Mouse (Mus musculus) stomach, postnatal 0 days (tissue): ENCODE data around the gene Cnot6l. TPM values are rescaled to one million over a fixed set of nuclear protein-coding genes. Genes with fewer than 3 reads are reported as not detected.

Experiments used
- ATAC-seq: fragments of 200-750 bp; cut with Nextera tagmentation; 2 replicates; pipeline ENCODE4 v1.8.0; 2017; ENCODE audit not compliant: low FRiP score, low TSS enrichment
- DNase-seq: peaks from one replicate; pipeline ENCODE4 v3.0.0-alpha.2; 2016; ENCODE audit warnings: low spot score
- H3K27ac ChIP-seq: fragments of 300-500 bp; sonication (generic); replicated peaks from 2 replicates; pipeline ENCODE4 v1.5.1; 2014; ENCODE audit warnings: mild to moderate bottlenecking, control low read depth
- H3K27me3 ChIP-seq: fragments of 300-500 bp; sonication (generic); 2 replicates; pipeline ENCODE4 v1.6.1; 2014; ENCODE audit warnings: low read length; ENCODE audit not compliant: control insufficient read depth, insufficient read depth
- H3K36me3 ChIP-seq: fragments of 300-500 bp; sonication (generic); 2 replicates; pipeline ENCODE4 v1.6.1; 2014; ENCODE audit warnings: low read length, mixed read lengths; ENCODE audit not compliant: control insufficient read depth, insufficient read depth
- H3K4me1 ChIP-seq: fragments of 300-500 bp; sonication (generic); replicated peaks from 2 replicates; pipeline ENCODE4 v1.6.1; 2014; ENCODE audit warnings: antibody characterized with exemption; ENCODE audit not compliant: control insufficient read depth, insufficient read depth
- H3K4me2 ChIP-seq: fragments of 300-500 bp; sonication (generic); replicated peaks from 2 replicates; pipeline ENCODE4 v1.6.1; 2014; ENCODE audit warnings: low read depth, mild to moderate bottlenecking, control low read depth, moderate library complexity
- H3K4me3 ChIP-seq: fragments of 300-500 bp; sonication (generic); 2 replicates; pipeline ENCODE4 v1.5.1; 2014; ENCODE audit warnings: low read depth, low read length, control low read depth
- H3K9ac ChIP-seq: fragments of 300-500 bp; sonication (generic); 2 replicates; pipeline ENCODE4 v1.6.1; 2014; ENCODE audit warnings: mild to moderate bottlenecking, low read length, control low read depth, mixed read lengths
- H3K9me3 ChIP-seq: fragments of 300-500 bp; sonication (generic); 2 replicates; pipeline ENCODE4 v1.6.1; 2016; ENCODE audit warnings: low read length; ENCODE audit not compliant: control insufficient read depth
- CTCF ChIP-seq: IDR thresholded peaks from 2 replicates; pipeline ENCODE4 v1.5.1; 2016; ENCODE audit warnings: antibody characterized with exemption, low read depth, mild to moderate bottlenecking, moderate library complexity
- EP300 ChIP-seq: optimal IDR thresholded peaks from 2 replicates; pipeline ENCODE3; 2016; ENCODE audit warnings: antibody characterized with exemption
- WGBS: fragments of 180-500 bp; shearing (Covaris S2); extraction: QIAGEN DNeasy Blood & Tissue Kit; methylation state at CpG from one replicate; pipeline ENCODE4 v1.1.7; 2014; 5-methylcytosine and 5-hydroxymethylcytosine counted together
- polyA plus RNA-seq: library from polyadenylated mRNA; unstranded; fragments of >200 nt; fragmentation: Nextera tagmentation; extraction: Ambion mirVana; gene quantifications from 2 replicates; pipeline ENCODE4 v1.2.1, GENCODE M21; 2015

Cnot6l gene
- polyA plus RNA-seq, 1 experiment from 2014 or later = 22.9 TPM

DNA sequence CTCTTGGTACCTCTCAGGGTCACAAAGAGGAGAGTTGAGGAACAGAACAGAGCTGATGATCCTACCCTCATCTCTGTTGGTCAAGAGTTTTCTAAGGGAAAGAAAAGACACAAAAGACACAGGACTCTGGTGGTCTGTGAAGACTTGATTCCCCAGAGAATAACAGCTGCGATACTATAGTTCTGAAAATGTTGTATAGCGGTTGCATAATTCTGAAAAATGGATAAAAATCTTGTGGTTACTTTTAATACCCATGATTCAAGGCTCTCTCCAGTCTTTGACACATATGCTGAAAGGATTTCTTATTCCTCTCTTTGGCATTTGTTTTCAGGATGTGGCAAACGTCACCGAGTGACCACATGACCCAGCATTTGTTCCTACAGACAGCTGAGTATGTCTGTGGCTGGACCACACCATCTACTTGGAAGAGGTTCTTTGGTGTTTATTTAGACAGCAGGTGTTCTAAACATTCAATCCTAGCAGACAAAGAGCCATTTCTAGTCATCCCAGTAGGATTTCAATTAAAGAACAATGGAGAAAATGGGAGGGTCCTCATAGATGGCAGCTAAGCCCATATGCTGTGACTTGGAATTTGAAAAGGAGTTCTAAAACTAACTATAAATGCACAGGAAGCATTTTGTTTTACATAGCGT, 124.7 kb downstream of the Cnot6l start:
- no peak overlapping the region for H3K4me3 ChIP-seq
- DNase-seq (no peak), ATAC-seq (no peak)
- H3K4me2 ChIP-seq = no peak overlapping the region
- TF ChIP-seq EP300 (no peak), CTCF (no peak)
- H3K27ac ChIP-seq = no peak overlapping the region
- 74% methylated on average over 5 of the region's 5 CpGs for WGBS
- H3K4me1 ChIP-seq = no peaks in the 10 kb centered on the region
- H3K27me3 ChIP-seq = no peaks in the 10 kb centered on the region
- H3K9ac ChIP-seq = no peak overlapping the region
- no peaks in the 10 kb centered on the region for H3K9me3 ChIP-seq
- no peaks in the 10 kb centered on the region for H3K36me3 ChIP-seq

GRCm38 (mm10) chr5:96037684-96038121, 126.3 kb downstream of the Cnot6l start:
- WGBS = 25% methylated on average over 8 of the region's 8 CpGs
- no peaks in the 10 kb centered on the region for H3K36me3 ChIP-seq
- TF ChIP-seq CTCF = no peak
- TF ChIP-seq EP300 = no peak
- no peaks in the 10 kb centered on the region for H3K9me3 ChIP-seq
- H3K4me3 ChIP-seq = no peak overlapping the region
- H3K27me3 ChIP-seq = no peaks in the 10 kb centered on the region
- no peak overlapping the region for H3K27ac ChIP-seq
- H3K4me1 ChIP-seq = no peaks in the 10 kb centered on the region
- DNase-seq (no peak), ATAC-seq (no peak)
- no peak overlapping the region; the same call in 1 of the 2 replicates for H3K4me2 ChIP-seq
- H3K9ac ChIP-seq = no peak overlapping the region

DNA sequence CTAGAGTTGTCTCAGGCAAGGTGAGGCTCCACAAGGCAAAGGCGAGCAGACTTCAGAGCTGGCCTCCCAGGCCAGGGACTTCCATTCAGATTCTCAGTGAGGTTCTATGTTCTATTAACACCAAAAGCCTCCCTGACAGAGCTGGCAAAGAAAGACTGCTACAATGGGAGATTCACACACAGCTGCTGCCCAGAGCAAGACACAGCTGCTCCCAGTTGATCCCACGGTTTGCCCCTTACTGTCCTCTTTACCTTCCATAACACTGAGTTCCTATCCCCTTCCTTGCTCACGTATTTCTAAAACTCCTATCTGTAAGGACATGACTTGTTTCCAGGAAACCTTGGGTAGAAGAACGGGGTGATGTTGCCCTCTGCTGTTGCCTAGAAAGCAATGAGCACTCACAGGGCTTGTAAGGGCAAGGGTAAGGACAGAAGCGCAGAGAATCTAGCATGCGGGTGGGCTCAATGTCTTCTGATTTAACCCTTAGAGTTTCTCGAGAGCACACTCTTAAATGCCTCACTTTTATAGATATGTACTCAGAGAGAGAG, 127.8 kb downstream of the Cnot6l start:
- no peak for ATAC-seq
- no peak overlapping the region for H3K4me2 ChIP-seq
- no peaks in the 10 kb centered on the region for H3K36me3 ChIP-seq
- H3K4me1 ChIP-seq = no peaks in the 10 kb centered on the region
- no peaks in the 10 kb centered on the region for H3K9me3 ChIP-seq
- no peak overlapping the region for H3K4me3 ChIP-seq
- no peak overlapping the region for H3K27ac ChIP-seq
- TF ChIP-seq CTCF (peak; percentile 67), EP300 (no peak)
- no peak overlapping the region for H3K9ac ChIP-seq
- no peaks in the 10 kb centered on the region for H3K27me3 ChIP-seq
- DNase-seq = no peak
- 54% methylated on average over 7 of the region's 7 CpGs for WGBS

- H3K27ac ChIP-seq = no peak overlapping the region
- 33% methylated on average over 1 of the region's 1 CpGs for WGBS
- H3K4me1 ChIP-seq = no peaks in the 10 kb centered on the region
- H3K9ac ChIP-seq = no peak overlapping the region
- no peaks in the 10 kb centered on the region for H3K36me3 ChIP-seq
- DNase-seq (no peak), ATAC-seq (no peak)
- H3K27me3 ChIP-seq = no peaks in the 10 kb centered on the region
- H3K9me3 ChIP-seq = no peaks in the 10 kb centered on the region
- H3K4me2 ChIP-seq = no peak overlapping the region
- no peak overlapping the region for H3K4me3 ChIP-seq
- TF ChIP-seq EP300 (no peak), CTCF (no peak)
These were observed 129.9 kb downstream of the Cnot6l start for GRCm38 (mm10) chr5:96034101-96034500.

- Histone ChIP-seq H3K9me3 (no peaks in the 10 kb centered on the region), H3K4me2 (no peak overlapping the region), H3K36me3 (no peaks in the 10 kb centered on the region), H3K4me3 (no peak overlapping the region), H3K27ac (no peak overlapping the region), H3K9ac (no peak overlapping the region), H3K4me1 (no peaks in the 10 kb centered on the region), H3K27me3 (no peaks in the 10 kb centered on the region)
- TF ChIP-seq EP300 (no peak), CTCF (no peak)
- WGBS = 79% methylated on average over 2 of the region's 2 CpGs
- DNase-seq (no peak), ATAC-seq (no peak)
These were observed 134.2 kb downstream of the Cnot6l start for GRCm38 (mm10) chr5:96029821-96030220.

Other genes starting within 250 kb of the Cnot6l start
- 2.8 and 3.2 TPM in 2 replicates for gene Cxcl13, start 207.2 kb downstream of the Cnot6l start, polyA plus RNA-seq
- gene Mrpl1, start 45.3 kb upstream of the Cnot6l start, polyA plus RNA-seq = 18.4 and 18.9 TPM in 2 replicates
- 3.4 and 3.6 TPM in 2 replicates for gene Fras1, start 209.8 kb upstream of the Cnot6l start, polyA plus RNA-seq